In the genomic region with DNA sequence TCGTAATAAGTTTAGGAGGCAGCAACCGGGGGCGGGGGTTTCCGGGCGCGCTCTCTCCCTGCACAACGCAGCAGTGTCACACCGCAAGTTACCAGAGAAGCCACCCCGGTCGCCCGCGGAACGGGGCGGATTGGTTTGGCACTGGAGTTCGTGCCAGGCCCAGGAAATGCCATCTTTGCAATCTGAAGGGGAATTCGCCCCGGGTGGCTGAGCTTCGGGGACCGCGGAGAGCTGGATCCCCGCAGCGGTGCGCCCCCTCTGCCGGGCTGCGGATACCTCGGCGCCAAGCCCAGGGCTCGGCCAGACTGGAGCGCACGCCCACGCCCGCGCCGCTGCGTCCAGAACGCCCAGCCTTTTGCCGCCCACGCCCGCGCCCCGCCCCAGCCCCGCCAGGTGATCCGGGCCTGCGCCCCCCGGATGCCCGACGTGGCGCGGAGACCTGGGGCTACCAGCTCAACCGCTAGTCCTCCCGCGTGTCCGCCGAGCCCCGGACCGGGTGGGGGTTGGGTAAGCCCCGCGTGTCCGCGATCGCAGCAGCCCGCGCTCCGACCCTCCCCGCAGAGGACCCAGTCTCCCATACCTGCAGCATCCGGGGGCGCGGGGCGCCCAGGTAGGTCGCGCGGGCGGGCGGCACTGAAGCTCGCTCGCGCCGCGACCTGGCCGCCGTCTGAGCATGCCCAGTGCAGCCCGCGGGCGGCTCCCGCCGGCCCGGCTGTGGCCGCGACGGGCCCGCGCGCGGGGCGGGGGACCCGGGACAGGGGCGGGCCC, we compare ENCODE assay signal across 8 mouse cellular contexts. TPM values are rescaled to one million over a fixed set of nuclear protein-coding genes. Genes with fewer than 3 reads are reported as not detected.
DNase-seq lines count a peak whose midpoint lies in the region; ATAC-seq and TF ChIP-seq lines count a peak whose summit lies in the region.

No protein-coding gene starts in this region.

- TF ChIP-seq POLR2A in embryonic fibroblast, embryonic 13.5 days (IDR thresholded peaks at IDR 0.05; ENCODE audit: low read depth, low read length) = 0 out of 2 replicates have a peak, but pooled peaks have one; percentile 14

- peak overlapping the region; percentile 59 for H3K4me3 ChIP-seq in embryonic fibroblast, embryonic 13.5 days (ENCODE audit: insufficient read depth, low read length)
- peak overlapping the region; percentile 91 for H3K4me3 ChIP-seq in heart, embryonic 12.5 days
- H3K4me3 ChIP-seq in kidney, embryonic 15.5 days (replicated peaks) = peak overlapping the region; percentile 76
- H3K4me3 ChIP-seq in liver, embryonic 13.5 days (replicated peaks) = peak overlapping the region; percentile 63

- H3K9ac ChIP-seq in heart, embryonic 12.5 days = peak overlapping the region; percentile 89
- peak overlapping the region; percentile 74 for H3K9ac ChIP-seq in kidney, embryonic 15.5 days
- H3K9ac ChIP-seq in liver, embryonic 13.5 days = peak overlapping the region; percentile 61

- peaks cover 20% of the 10 kb centered on the region for H3K27me3 ChIP-seq in heart, embryonic 12.5 days (replicated peaks)
- H3K27me3 ChIP-seq in kidney, embryonic 15.5 days = peaks cover 11% of the 10 kb centered on the region
- H3K27me3 ChIP-seq in liver, embryonic 13.5 days = peaks cover 69% of the 10 kb centered on the region

- H3K36me3 ChIP-seq in heart, embryonic 12.5 days = no peaks in the 10 kb centered on the region
- no peaks in the 10 kb centered on the region for H3K36me3 ChIP-seq in kidney, embryonic 15.5 days
- no peaks in the 10 kb centered on the region for H3K36me3 ChIP-seq in liver, embryonic 13.5 days

- 0 out of 2 replicates have a peak, but pooled peaks cover 2% of the 10 kb centered on the region for H3K4me1 ChIP-seq in embryonic fibroblast, embryonic 13.5 days (ENCODE audit: control insufficient read depth, insufficient read depth, low read length)
- H3K4me1 ChIP-seq in heart, embryonic 12.5 days (replicated peaks) = peaks cover 18% of the 10 kb centered on the region
- peaks cover 66% of the 10 kb centered on the region for H3K4me1 ChIP-seq in kidney, embryonic 15.5 days
- H3K4me1 ChIP-seq in liver, embryonic 13.5 days (replicated peaks) = peaks cover 20% of the 10 kb centered on the region

- DNase-seq in 3134 (ENCODE audit: extremely low read depth, insufficient read length, low spot score) = peak; percentile 72
- peak; percentile 75 for DNase-seq in adrenal gland, postnatal 25 days
- DNase-seq in liver, embryonic 13.5 days = no peak
- peak; percentile 26 to 37 for DNase-seq in natural killer cell, adult 2 months (ENCODE audit: low spot score in 2 of 2)
- peak; percentile 84 for DNase-seq in testis, postnatal 10 days (ENCODE audit: low spot score)

- H3K4me2 ChIP-seq in heart, embryonic 12.5 days = peak overlapping the region; percentile 98
- peak overlapping the region; percentile 86 for H3K4me2 ChIP-seq in kidney, embryonic 15.5 days
- peak overlapping the region; percentile 77 for H3K4me2 ChIP-seq in liver, embryonic 13.5 days

- TF ChIP-seq CTCF in embryonic fibroblast, embryonic 13.5 days (IDR thresholded peaks at IDR 0.05; ENCODE audit: borderline replicate concordance, insufficient read depth, low read length) = no peak

- no peak overlapping the region for H3K27ac ChIP-seq in embryonic fibroblast, embryonic 13.5 days (ENCODE audit: insufficient read depth, low read length)
- no peak overlapping the region for H3K27ac ChIP-seq in heart, embryonic 12.5 days (ENCODE audit: poor library complexity, severe bottlenecking)
- H3K27ac ChIP-seq in kidney, embryonic 15.5 days = peak overlapping the region; percentile 92
- no peak overlapping the region for H3K27ac ChIP-seq in liver, embryonic 13.5 days

- ATAC-seq in heart, embryonic 12.5 days (ENCODE audit: insufficient number of reproducible peaks, low FRiP score) = peak; percentile 54; the same call in 1 of the 2 replicates
- ATAC-seq in kidney, embryonic 15.5 days (replicated peaks; ENCODE audit: low FRiP score) = peak; percentile 55
- ATAC-seq in liver, embryonic 13.5 days (ENCODE audit: low read depth) = no peak; the same call in 1 of the 2 replicates

- WGBS in heart, embryonic 12.5 days = under 1% methylated on average over 87 of the region's 97 CpGs
- under 1% methylated on average over 94 of the region's 97 CpGs for WGBS in kidney, embryonic 15.5 days
- under 1% methylated on average over 88 of the region's 97 CpGs for WGBS in liver, embryonic 13.5 days (ENCODE audit: insufficient replicate concordance)

- H3K9me3 ChIP-seq in heart, embryonic 12.5 days (replicated peaks) = no peaks in the 10 kb centered on the region
- no peaks in the 10 kb centered on the region for H3K9me3 ChIP-seq in kidney, embryonic 15.5 days (replicated peaks)
- H3K9me3 ChIP-seq in liver, embryonic 13.5 days (replicated peaks) = no peaks in the 10 kb centered on the region

RNA-seq across cellular contexts. Expression of a gene that starts 1.8 kb away (rescaled TPM):
- total RNA-seq in adrenal gland, postnatal 25 days (2021) = 35.1 and 37.1 TPM in 2 replicates
- 4.0 and 7.8 TPM in 2 replicates for polyA plus RNA-seq in embryonic fibroblast, embryonic 13.5 days (2011; ENCODE audit: insufficient read length, low read depth, missing spikeins)
- 1.4 and 1.7 TPM in 2 replicates for polyA plus RNA-seq in heart, embryonic 12.5 days (2016; fragmentation: Nextera tagmentation; extraction: Ambion mirVana)
- 8.3 and 9.7 TPM in 2 replicates for polyA plus RNA-seq in kidney, embryonic 15.5 days (2015; fragmentation: Nextera tagmentation; extraction: Ambion mirVana)
- 0.36 and 0.59 TPM in 2 replicates for polyA plus RNA-seq in liver, embryonic 13.5 days (2015; fragmentation: Nextera tagmentation; extraction: Ambion mirVana)
